Mouse (Mus musculus) liver, adult (tissue): ENCODE data around the gene Mob3c.

Source experiments
- GATA4 ChIP-seq: IDR thresholded peaks from 2 replicates; pipeline ENCODE4 v1.6.1; 2014; ENCODE audit warnings: mild to moderate bottlenecking, low read length; ENCODE audit not compliant: insufficient replicate concordance

Gene Mob3c

DNA sequence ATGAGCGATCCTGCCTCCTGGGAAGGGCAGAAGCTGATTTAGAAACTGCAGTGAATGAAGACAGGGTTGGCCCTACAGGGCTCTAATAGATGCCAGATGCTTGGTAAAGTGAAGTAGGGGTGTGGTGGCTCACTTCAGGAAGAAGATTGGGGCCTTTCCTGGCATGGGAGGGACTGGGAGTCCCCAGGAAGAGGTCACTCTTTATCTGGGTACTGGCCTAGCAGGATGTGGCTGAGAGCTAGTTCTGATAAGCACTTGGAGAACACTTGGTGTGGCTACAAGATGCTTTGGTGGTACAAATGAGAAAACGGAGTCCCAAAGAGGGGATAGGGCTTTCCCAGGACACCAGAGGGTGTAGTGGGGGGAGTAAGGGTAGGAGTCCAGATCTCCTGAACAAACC, 3.7 kb upstream of the Mob3c start:
- peak; percentile 83; the same call in 1 of the 2 replicates for TF ChIP-seq GATA4

DNA sequence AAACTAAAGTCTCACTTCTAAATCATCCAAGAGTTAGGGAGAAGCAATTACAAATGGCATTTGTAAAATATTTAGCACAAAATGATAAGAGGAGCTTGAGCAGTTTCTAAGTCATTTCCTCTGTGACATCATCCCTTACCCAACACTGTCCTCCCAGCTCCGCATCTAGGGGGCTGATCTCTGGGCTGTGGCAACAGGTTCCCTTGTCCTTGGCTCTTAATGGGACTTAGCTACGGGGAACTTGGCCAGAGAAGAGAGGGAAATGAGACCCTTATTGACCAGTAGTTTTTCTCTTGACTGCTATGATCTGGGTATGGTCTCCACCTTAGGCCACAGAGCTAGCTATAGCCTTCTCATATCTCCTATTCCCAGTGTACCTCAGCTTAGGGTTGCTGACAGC, 2.6 kb upstream of the Mob3c start:
- no peak for TF ChIP-seq GATA4

DNA sequence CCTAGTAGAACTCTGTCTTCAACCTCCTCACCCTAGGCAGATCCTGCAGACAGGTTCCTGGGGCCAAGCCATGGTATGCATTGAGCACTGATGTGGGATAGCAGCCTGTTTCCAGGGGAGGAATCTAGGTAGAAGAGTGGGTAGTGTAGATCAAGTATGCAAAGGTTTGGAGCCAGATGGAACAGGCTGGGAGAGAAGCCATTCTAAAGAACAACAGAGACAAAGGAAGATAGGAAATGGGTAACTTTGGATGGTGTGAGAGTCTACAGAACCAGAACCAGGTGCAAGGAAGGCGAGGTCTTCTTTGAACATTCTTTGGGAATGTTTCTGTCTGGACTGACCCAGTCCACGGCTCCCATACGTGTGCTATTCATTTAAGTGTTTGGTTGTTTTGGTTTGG, 826 bp upstream of the Mob3c start:
- no peak for TF ChIP-seq GATA4

- no peak for TF ChIP-seq GATA4
Measured at GRCm38 (mm10) chr4:115827535-115827887, 381 bp upstream of the Mob3c start.

DNA sequence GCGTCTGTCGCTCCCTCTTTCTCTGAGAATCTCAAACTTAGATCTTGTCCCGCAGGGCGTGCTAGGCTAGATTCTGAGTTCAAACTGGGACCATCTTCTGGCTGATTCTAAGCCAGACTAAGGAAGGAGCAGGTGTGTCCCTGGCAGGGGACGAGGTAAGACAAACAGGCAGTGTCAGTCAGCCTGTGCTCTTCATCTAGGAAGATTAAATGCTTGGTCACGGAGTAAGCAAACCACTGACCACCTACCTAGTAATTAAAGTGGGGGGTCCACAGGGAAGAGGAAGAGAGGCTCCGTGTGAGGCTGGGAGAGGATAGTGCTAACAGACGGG, 645 bp downstream of the Mob3c start:
- no peak for TF ChIP-seq GATA4

DNA sequence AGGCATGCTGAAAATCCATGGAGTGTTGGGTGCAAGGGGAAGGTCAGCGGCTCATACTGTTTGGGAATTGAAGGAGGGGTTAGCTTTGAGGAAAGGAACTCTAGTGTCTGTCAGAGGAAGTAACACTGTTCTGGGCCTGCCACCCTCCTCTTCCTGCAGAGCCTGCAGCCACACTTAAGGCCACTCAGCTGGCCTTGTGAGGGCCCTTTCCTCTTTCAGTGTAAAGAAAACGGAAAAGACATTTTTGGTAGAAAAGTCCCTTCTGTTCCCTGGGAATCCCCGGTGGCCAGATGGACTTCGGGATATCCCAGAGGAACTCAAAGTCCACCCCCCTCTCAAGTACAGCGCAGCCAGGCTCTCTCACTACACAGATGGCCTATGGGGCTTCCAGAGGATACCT, 2.6 kb downstream of the Mob3c start:
- TF ChIP-seq GATA4, result peak; percentile 47; the same call in 1 of the 2 replicates

DNA sequence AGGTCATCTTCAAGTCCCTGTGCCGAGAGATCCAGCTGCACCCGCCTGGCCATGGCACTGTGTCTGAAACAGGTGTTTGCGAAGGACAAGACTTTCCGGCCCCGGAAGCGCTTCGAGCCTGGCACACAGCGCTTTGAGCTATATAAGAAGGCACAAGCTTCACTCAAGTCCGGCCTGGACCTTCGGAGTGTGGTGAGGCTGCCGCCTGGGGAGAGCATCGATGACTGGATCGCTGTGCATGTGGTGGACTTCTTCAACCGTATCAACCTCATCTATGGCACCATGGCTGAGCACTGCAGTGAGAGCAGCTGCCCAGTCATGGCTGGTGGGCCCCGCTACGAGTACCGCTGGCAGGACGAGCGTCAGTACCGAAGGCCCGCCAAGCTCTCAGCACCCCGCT, 3.3 kb downstream of the Mob3c start:
- no peak for TF ChIP-seq GATA4

GRCm38 (mm10) chr4:115832040-115832439, 4.1 kb downstream of the Mob3c start:
- TF ChIP-seq GATA4, result no peak

DNA sequence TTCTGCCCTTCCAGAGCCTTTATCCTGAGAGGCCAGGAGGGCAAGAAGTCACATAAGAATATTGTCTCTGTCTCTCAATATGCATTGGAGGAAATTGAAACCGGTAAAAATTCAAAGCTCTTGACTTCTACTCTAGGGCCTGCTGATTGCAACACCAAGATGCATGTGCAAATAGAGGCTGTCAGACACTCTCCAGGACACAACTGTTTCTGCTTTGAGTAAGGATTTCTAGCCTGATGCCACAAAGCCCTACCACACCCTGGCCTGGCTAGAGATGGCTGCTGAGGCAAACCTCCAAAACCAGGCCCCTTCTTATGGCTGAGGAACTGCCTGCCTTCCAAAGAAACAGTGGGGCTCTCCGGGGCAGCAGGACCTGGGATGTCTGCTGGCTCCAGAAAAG, 7.7 kb downstream of the Mob3c start:
- TF ChIP-seq GATA4, result no peak

DNA sequence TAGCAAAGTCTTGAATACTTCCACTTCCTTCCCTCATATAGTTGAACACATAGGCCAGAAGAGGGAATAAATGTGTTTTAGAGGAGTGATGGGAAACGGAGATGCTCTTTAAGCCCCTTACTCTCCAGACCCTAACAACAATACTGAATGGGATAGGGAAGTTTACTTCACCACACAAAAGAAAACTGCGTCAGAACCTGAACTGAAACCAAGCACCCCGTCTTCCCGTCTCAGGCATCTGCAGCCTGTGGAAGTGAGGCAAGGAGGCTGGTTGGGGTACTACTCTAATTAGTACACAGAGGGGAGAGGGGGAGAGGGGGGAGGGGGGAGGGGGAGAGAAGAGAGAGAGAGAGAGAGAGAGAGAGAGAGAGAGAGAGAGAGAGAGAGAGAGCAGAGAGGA, 10.3 kb downstream of the Mob3c start:
- TF ChIP-seq GATA4, result no peak

DNA sequence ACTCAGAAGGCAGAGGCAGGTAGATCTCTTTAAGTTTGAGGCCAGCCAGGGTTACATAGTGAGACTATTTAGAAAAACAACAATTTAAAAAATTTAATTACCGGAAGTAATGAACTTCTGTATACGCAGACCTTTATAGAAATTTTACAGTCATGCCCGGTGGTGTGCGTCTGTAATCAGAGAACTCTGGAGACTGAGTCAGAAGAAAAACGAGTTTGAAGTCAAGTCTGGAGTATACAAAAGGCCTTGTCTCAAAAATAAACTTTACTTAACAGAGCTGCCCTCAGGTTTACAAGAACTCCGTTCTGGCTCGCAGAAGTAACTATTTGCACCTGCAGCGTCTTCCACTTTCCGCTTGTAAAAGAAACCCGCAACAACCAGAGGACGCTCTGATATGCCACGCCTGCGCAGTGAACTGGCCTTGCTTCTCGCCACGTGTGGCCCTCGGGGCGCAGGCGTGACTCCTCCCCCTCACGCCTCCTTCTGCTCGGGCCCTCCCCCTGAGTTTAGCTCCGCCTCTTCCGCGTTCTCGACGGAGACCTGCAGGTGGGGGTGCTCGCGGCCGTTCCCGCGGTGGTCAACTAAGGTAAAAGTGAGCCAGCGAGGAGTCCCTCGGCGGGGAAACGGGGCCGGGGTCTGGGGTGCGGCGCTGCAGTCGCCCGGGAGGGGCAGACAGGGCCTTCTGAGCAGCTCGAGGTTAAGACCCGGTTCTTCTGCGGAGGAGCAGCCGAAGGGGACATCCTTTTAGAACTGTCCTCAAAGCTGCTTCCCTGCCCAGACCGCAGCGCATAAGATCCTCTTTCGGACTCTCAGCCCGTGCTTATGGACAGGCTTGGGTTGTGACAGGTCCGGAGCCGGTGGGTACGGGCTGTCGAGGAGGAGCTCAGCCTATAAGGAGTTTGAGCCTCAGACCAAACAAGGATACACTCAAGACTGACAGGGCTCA, 11.1 kb downstream of the Mob3c start, which contains the start of gene Mknk1:
Mknk1 (plus strand) TSS at position 503 of the 946 bp plus-strand sequence.
- TF ChIP-seq GATA4, result peak; percentile 22; the same call in 1 of the 2 replicates

- no peak for TF ChIP-seq GATA4
Measured at GRCm38 (mm10) chr4:115839956-115840355, 12.1 kb downstream of the Mob3c start.

DNA sequence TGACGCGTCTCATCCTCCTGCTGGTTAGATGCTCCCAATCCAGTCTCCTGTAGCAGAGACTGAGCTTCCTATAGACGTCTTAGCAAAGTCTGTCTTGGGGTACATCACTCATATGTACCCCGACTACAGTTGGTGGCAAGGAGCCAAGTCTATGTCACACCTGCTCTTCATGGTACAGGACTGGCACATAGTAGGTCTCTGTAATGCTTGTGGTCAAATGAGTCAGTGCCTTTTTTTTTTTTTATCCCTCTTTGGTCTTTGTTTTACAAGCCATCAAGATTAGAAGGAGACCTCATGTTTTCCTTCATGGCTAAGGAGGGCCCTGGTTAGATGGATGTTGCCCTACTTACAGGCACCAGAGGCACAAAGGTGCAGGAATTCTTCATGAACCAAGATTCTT, 12.9 kb downstream of the Mob3c start:
- no peak for TF ChIP-seq GATA4

DNA sequence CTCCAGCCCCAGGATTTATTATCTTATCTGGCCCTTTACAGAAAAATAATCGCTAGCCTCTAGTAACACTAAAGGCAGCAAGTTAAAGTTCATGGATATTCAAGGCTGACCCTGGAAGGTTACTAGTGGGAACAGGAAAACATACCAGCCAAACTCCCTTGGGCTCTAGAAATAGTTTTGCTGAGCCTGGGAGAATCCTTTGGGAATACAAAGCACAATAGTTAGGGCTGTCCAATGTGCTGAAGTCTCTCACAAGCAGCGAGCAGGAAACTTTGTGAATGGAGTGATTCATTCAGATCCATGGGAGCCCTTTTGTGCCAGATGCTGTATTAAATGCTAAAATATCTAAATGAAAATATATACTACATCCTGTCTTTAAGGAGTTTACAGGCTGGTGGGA, 18.8 kb downstream of the Mob3c start:
- TF ChIP-seq GATA4, result no peak

DNA sequence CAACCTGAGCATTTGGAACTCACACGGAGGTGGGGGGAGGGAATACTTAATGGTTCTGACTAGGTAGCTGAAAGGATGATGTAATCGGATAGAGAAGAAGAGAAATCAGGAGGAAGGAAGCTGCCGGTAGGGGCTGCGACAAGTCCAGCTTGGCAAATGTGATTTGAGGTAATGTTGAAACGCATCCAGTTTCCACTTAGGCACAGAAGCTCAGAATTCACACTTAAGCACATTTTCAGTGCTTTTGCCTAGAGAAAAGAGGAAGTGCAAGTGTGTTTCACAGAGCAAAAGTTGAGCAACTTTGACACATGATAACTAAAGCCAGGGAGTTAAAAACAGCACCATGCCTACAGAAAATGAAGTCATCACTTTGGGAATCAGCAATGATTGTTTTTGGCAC, 19.5 kb downstream of the Mob3c start:
- TF ChIP-seq GATA4, result no peak

- TF ChIP-seq GATA4, result no peak
Measured at GRCm38 (mm10) chr4:115848083-115848482, 20.2 kb downstream of the Mob3c start.
